Mouse (Mus musculus) kidney, postnatal 0 days (tissue): ENCODE data around the gene Atp1a2. TPM values are rescaled to one million over a fixed set of nuclear protein-coding genes. Genes with fewer than 3 reads are reported as not detected.

Experiments used
- ATAC-seq: fragments of 200-750 bp; cut with Nextera tagmentation; replicated peaks from 2 replicates; pipeline ENCODE4 v1.8.0; 2017; ENCODE audit warnings: low read depth, moderate number of reproducible peaks, moderate TSS enrichment, moderate library complexity; ENCODE audit not compliant: low FRiP score
- DNase-seq: peaks from one replicate; pipeline ENCODE4 v3.0.0-alpha.2; 2016; ENCODE audit warnings: low spot score
- H3K27ac ChIP-seq: fragments of 300-500 bp; sonication (generic); 2 replicates; pipeline ENCODE4 v1.5.1; 2014; ENCODE audit warnings: mild to moderate bottlenecking
- H3K27me3 ChIP-seq: fragments of 300-500 bp; sonication (generic); 2 replicates; pipeline ENCODE4 v1.6.1; 2014; ENCODE audit warnings: low read length, mixed read lengths; ENCODE audit not compliant: insufficient read depth
- H3K36me3 ChIP-seq: fragments of 300-500 bp; sonication (generic); 2 replicates; pipeline ENCODE4 v1.6.1; 2014; ENCODE audit warnings: low read length, mixed read lengths; ENCODE audit not compliant: insufficient read depth
- H3K4me1 ChIP-seq: fragments of 300-500 bp; sonication (generic); replicated peaks from 2 replicates; pipeline ENCODE4 v1.6.1; 2014; ENCODE audit warnings: antibody characterized with exemption, low read length, mixed read lengths; ENCODE audit not compliant: insufficient read depth
- H3K4me2 ChIP-seq: fragments of 300-500 bp; sonication (generic); 2 replicates; pipeline ENCODE4 v1.6.1; 2014; ENCODE audit warnings: mild to moderate bottlenecking, low read length, moderate library complexity, mixed read lengths
- H3K4me3 ChIP-seq: fragments of 300-500 bp; sonication (generic); replicated peaks from 2 replicates; pipeline ENCODE4 v1.5.1; 2014; ENCODE audit warnings: low read depth, low read length
- H3K9ac ChIP-seq: fragments of 300-500 bp; sonication (generic); 2 replicates; pipeline ENCODE4 v1.6.1; 2014; ENCODE audit warnings: low read depth, low read length
- H3K9me3 ChIP-seq: fragments of 300-500 bp; sonication (generic); replicated peaks from 2 replicates; pipeline ENCODE4 v1.6.1; 2016; ENCODE audit warnings: low read length, inconsistent platforms, mixed read lengths
- CTCF ChIP-seq: IDR thresholded peaks from 2 replicates; pipeline ENCODE4 v1.5.1; 2016; ENCODE audit warnings: antibody characterized with exemption, low read depth, mild to moderate bottlenecking, moderate library complexity
- WGBS: fragments of 180-500 bp; shearing (Covaris S2); extraction: QIAGEN DNeasy Blood & Tissue Kit; methylation state at CpG from one replicate; pipeline ENCODE4 v1.1.7; 2014; 5-methylcytosine and 5-hydroxymethylcytosine counted together
- polyA plus RNA-seq: library from polyadenylated mRNA; unstranded; fragments of >200 nt; fragmentation: Nextera tagmentation; extraction: Ambion mirVana; gene quantifications from 2 replicates; pipeline ENCODE4 v1.2.1, GENCODE M21; 2015

Gene Atp1a2
- polyA plus RNA-seq, 1 experiment from 2014 or later, result 1.6 TPM

DNA sequence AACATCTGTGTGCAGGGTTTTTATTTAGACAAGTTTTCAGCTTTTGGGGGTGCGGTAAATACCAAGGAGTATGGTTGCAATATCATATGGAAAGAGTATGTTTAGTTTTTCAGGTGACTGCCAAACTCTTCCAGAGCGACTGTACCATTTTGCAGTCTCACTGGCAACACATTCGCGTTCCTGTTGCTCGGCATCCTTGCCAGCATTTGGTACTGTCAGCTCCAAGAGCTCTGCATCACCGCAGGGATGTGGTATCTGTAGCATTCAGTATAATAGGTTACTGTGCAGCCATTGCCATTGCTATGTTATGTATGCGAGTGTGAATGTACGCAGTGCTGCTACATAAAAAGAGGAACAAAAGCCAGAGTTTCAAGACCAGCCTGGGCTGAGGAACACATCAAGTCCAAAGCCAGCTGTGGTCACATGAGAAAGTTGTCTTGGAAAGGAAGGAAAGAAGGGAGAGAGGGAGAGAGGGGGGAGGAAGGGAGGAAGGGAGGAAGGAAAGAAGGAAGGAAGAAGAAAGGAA is 33.6 kb upstream of the Atp1a2 start:
- no peak overlapping the region for H3K4me2 ChIP-seq
- no peak overlapping the region for H3K27ac ChIP-seq
- H3K27me3 ChIP-seq, result peaks cover 20% of the 10 kb centered on the region
- DNase-seq, result no peak
- H3K4me3 ChIP-seq, result no peak overlapping the region
- no peak for ATAC-seq
- no peaks in the 10 kb centered on the region for H3K36me3 ChIP-seq
- H3K9me3 ChIP-seq, result no peaks in the 10 kb centered on the region
- WGBS, result 75% methylated on average over 8 of the region's 8 CpGs
- H3K4me1 ChIP-seq, result no peaks in the 10 kb centered on the region
- TF ChIP-seq CTCF, result no peak
- no peak overlapping the region for H3K9ac ChIP-seq

DNA sequence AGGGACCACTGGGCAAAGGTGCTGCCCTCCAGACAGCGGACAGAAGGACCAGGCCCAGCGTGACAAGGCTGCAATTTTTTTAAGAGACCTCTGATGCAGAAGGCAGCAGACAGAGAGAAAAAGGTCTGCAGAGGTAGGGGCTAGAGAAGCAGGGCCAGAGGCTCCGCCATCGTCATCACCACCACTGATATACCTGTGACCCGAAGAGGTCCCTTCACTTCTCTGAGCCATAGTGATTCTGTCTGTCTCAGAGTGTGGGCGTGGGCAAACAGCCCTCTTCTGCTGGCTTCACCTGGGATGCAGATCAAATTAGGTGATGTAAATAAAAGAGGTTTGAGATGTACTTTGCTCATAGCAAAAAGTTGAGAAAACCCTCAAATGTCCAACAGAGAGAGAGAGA is 31.8 kb upstream of the Atp1a2 start:
- TF ChIP-seq CTCF, result no peak
- Histone ChIP-seq H3K4me1 (no peaks in the 10 kb centered on the region), H3K9ac (no peak overlapping the region), H3K27me3 (peaks cover 26% of the 10 kb centered on the region), H3K4me3 (no peak overlapping the region), H3K27ac (no peak overlapping the region), H3K36me3 (no peaks in the 10 kb centered on the region), H3K9me3 (no peaks in the 10 kb centered on the region), H3K4me2 (no peak overlapping the region)
- 71% methylated on average over 6 of the region's 6 CpGs for WGBS
- DNase-seq, result no peak
- ATAC-seq, result no peak

DNA sequence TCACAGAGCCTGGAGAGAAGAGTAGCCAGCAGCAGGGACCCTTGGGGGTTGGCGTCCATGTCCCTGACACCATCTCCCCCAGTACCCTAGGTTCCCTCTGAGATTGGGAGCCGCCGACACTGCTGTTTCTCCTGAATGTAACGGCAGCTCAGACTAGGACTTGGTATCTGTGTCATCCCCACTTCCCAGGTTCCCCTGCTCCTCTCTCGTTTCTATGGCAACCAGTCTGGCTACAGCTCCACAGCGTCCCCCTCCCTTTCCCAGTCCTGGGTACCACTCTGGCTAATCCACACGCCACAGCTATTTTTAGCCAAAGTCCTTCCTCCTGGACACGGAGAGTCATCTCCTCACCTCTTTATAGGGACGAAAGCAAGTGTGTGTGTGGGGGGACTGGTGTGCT is 31.3 kb upstream of the Atp1a2 start, which contains the start of gene Kcnj9:
TSS of gene Kcnj9 (minus strand) at position 188 of the 400 bp plus-strand sequence.
- DNase-seq, result no peak
- H3K27me3 ChIP-seq, result peaks cover 26% of the 10 kb centered on the region
- ATAC-seq, result no peak

DNA sequence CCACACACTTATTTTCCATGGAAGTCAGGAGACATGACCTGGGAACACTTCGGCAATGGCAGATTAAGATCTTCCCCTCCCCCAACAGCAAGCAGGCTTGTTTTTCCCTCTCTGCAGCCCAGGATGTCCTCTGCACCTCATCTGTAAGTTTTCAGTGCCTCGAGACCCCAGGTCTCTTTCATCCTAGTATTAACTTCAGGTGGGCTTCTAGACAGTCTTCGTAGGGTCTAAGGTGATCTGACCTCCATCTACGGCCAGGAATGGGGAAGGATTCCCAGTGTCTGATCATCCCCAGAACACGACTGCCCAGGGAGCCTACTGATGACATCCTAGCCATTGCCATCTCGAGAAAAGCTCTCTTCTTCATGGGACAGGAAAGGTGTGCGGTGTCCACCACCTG is 30.6 kb upstream of the Atp1a2 start:
- Histone ChIP-seq H3K36me3 (no peaks in the 10 kb centered on the region), H3K4me2 (no peak overlapping the region), H3K9me3 (no peaks in the 10 kb centered on the region), H3K9ac (no peak overlapping the region), H3K4me3 (no peak overlapping the region), H3K27ac (no peak overlapping the region), H3K27me3 (peaks cover 26% of the 10 kb centered on the region), H3K4me1 (no peaks in the 10 kb centered on the region)
- ATAC-seq (no peak), DNase-seq (no peak)
- 79% methylated on average over 7 of the region's 7 CpGs for WGBS
- no peak for TF ChIP-seq CTCF

More for the DNA sequence above, 31.3 kb upstream of the Atp1a2 start, which contains the start of gene Kcnj9:
- H3K36me3 ChIP-seq, result no peaks in the 10 kb centered on the region
- H3K4me1 ChIP-seq, result no peaks in the 10 kb centered on the region
- H3K4me3 ChIP-seq, result no peak within 1 kb of the TSS
- 41% methylated on average over 9 of the region's 9 CpGs for WGBS
- H3K4me2 ChIP-seq, result no peak within 1 kb of the TSS
- H3K9me3 ChIP-seq, result no peaks in the 10 kb centered on the region
- no peak within 1 kb of the TSS for H3K27ac ChIP-seq
- TF ChIP-seq CTCF, result no peak
- H3K9ac ChIP-seq, result no peak within 1 kb of the TSS

DNA sequence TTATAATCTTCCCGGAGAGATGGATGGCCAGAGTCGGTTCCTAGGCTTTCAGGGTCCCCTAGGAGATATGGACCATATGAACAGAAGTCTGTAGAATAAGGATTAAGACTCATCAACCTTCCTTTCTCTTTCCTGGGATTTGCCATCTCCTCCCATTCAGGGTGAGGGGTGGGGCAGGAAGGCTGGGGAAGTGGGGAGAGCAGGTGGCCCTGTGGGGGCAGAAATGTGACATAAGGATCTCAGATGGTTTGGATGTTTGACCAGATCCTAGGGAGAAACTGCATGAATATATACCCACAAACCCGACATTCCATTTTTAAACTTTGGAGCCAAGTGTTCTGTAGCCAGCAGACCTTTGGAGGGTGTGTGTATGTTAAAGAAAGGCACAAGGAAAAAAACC is 30.2 kb upstream of the Atp1a2 start:
- peaks cover 26% of the 10 kb centered on the region for H3K27me3 ChIP-seq
- H3K9me3 ChIP-seq, result no peaks in the 10 kb centered on the region
- DNase-seq (no peak), ATAC-seq (no peak)
- H3K27ac ChIP-seq, result no peak overlapping the region
- 79% methylated on average over 3 of the region's 3 CpGs for WGBS
- no peak overlapping the region for H3K4me3 ChIP-seq
- no peak overlapping the region for H3K9ac ChIP-seq
- H3K4me1 ChIP-seq, result no peaks in the 10 kb centered on the region
- H3K4me2 ChIP-seq, result no peak overlapping the region
- H3K36me3 ChIP-seq, result no peaks in the 10 kb centered on the region
- no peak for TF ChIP-seq CTCF

DNA sequence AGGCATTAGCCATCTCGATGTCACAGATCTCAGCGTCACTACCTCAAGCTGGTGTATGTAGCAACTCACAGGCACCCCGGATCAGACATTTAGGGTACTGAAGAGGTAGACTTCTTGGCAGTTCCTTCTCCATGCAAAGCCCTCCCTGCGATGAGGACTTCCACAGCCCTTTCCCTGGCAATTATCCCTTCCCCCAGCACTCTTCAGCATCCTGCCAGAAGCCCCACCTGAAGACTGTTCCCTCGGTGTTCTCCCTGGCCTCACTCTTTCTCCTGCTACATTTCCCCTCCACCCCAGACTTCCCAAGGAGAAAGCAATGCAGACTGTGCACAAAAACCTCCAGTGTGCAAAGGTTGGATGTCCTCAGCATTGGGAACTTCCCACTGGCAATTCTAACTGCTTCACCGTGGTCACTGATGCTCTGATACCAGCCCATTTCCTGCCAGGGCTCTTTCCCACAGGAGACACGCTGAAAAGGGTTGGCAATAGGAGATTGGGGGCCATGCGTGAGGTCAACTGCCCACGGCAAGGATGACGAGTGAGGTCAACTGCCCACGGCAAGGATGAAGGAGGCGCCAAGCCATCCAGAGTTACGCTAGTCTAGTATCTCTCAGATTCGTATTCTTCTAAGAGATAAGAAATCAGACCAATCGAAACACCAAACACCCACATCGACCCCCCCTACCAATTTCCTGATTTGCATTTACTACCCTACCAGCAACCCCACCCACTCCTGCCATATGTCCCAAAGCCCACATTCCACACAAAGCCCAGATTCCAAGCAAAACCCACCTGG is 29.5 kb upstream of the Atp1a2 start:
- no peak for TF ChIP-seq CTCF
- H3K4me2 ChIP-seq, result no peak overlapping the region
- WGBS, result 73% methylated on average over 16 of the region's 16 CpGs
- ATAC-seq (no peak), DNase-seq (no peak)
- H3K27ac ChIP-seq, result no peak overlapping the region
- H3K36me3 ChIP-seq, result no peaks in the 10 kb centered on the region
- H3K4me1 ChIP-seq, result no peaks in the 10 kb centered on the region
- no peak overlapping the region for H3K4me3 ChIP-seq
- H3K27me3 ChIP-seq, result peaks cover 26% of the 10 kb centered on the region
- H3K9ac ChIP-seq, result no peak overlapping the region
- no peaks in the 10 kb centered on the region for H3K9me3 ChIP-seq
